In genomic region chr12:58267779-58268178, GRCm38 (mm10) we compare ENCODE assay signal across 8 mouse cellular contexts. TPM values are rescaled to one million over a fixed set of nuclear protein-coding genes. Genes with fewer than 3 reads are reported as not detected.
DNase-seq lines count a peak whose midpoint lies in the region; ATAC-seq and TF ChIP-seq lines count a peak whose summit lies in the region.

No protein-coding gene starts in this region.

- WGBS in lung, embryonic 16.5 days, result 33% methylated on average over 8 of the region's 8 CpGs
- 43% methylated on average over 8 of the region's 8 CpGs for WGBS in forebrain, postnatal 0 days
- WGBS in limb, embryonic 13.5 days, result 34% methylated on average over 8 of the region's 8 CpGs
- 39% methylated on average over 8 of the region's 8 CpGs for WGBS in stomach, embryonic 14.5 days

- peak overlapping the region; percentile 58 for H3K9ac ChIP-seq in lung, embryonic 16.5 days (ENCODE audit: low read length)
- peak overlapping the region; percentile 35 for H3K9ac ChIP-seq in forebrain, postnatal 0 days
- H3K9ac ChIP-seq in limb, embryonic 13.5 days, result peak overlapping the region; percentile 75
- H3K9ac ChIP-seq in stomach, embryonic 14.5 days (replicated peaks; ENCODE audit: low read depth, low read length), result no peak overlapping the region

- peak overlapping the region; percentile 45 for H3K4me3 ChIP-seq in lung, embryonic 16.5 days (ENCODE audit: low read length)
- peak overlapping the region; percentile 36 for H3K4me3 ChIP-seq in forebrain, postnatal 0 days (ENCODE audit: low read depth, low read length)
- H3K4me3 ChIP-seq in limb, embryonic 13.5 days, result peak overlapping the region; percentile 49
- peak overlapping the region; percentile 38 for H3K4me3 ChIP-seq in stomach, embryonic 14.5 days (ENCODE audit: low read depth, low read length)

- peak overlapping the region; percentile 51 for H3K4me2 ChIP-seq in lung, embryonic 16.5 days (ENCODE audit: low read depth, low read length)
- H3K4me2 ChIP-seq in forebrain, postnatal 0 days (ENCODE audit: low read depth), result peak overlapping the region; percentile 61
- H3K4me2 ChIP-seq in limb, embryonic 13.5 days (replicated peaks), result peak overlapping the region; percentile 76
- peak overlapping the region; percentile 57 for H3K4me2 ChIP-seq in stomach, embryonic 14.5 days (replicated peaks; ENCODE audit: low read depth, low read length)

- H3K27me3 ChIP-seq in lung, embryonic 16.5 days (ENCODE audit: control insufficient read depth, insufficient read depth, low read depth, low read length), result no peaks in the 10 kb centered on the region
- no peaks in the 10 kb centered on the region for H3K27me3 ChIP-seq in forebrain, postnatal 0 days (ENCODE audit: insufficient read depth, low read length)
- H3K27me3 ChIP-seq in limb, embryonic 13.5 days, result no peaks in the 10 kb centered on the region
- H3K27me3 ChIP-seq in stomach, embryonic 14.5 days (ENCODE audit: control insufficient read depth, insufficient read depth, low read length), result no peaks in the 10 kb centered on the region

- H3K27ac ChIP-seq in lung, embryonic 16.5 days (ENCODE audit: low read length), result peak overlapping the region; percentile 80
- H3K27ac ChIP-seq in forebrain, postnatal 0 days (ENCODE audit: low read depth, low read length), result no peak overlapping the region
- peak overlapping the region; percentile 97 for H3K27ac ChIP-seq in limb, embryonic 13.5 days
- peak overlapping the region; percentile 68; the same call in 1 of the 2 replicates for H3K27ac ChIP-seq in stomach, embryonic 14.5 days (ENCODE audit: low read length)

- no peak for TF ChIP-seq CTCF in forebrain, postnatal 0 days (IDR thresholded peaks at IDR 0.05; ENCODE audit: low read depth)

- H3K4me1 ChIP-seq in lung, embryonic 16.5 days (replicated peaks; ENCODE audit: control insufficient read depth, insufficient read depth, low read length), result peaks cover 4% of the 10 kb centered on the region; the same call in 1 of the 2 replicates
- H3K4me1 ChIP-seq in forebrain, postnatal 0 days (ENCODE audit: insufficient read depth), result peaks cover 9% of the 10 kb centered on the region; the same call in 1 of the 2 replicates
- peaks cover 34% of the 10 kb centered on the region for H3K4me1 ChIP-seq in limb, embryonic 13.5 days
- 0 out of 2 replicates have a peak, but pooled peaks cover 3% of the 10 kb centered on the region for H3K4me1 ChIP-seq in stomach, embryonic 14.5 days (ENCODE audit: control insufficient read depth, insufficient read depth, low read length)

- DNase-seq in lung, postnatal 4 days, result no peak
- no peak for DNase-seq in forebrain, postnatal 0 days
- no peak for DNase-seq in layer of hippocampus, adult 9-10 months (ENCODE audit: low spot score)
- DNase-seq in adrenal gland, adult 8-10 months, result no peak
- no peak for DNase-seq in spleen, postnatal 10 days (ENCODE audit: low spot score in 2 of 2)

- no peaks in the 10 kb centered on the region for H3K9me3 ChIP-seq in lung, embryonic 16.5 days (ENCODE audit: control insufficient read depth, low read length)
- no peaks in the 10 kb centered on the region for H3K9me3 ChIP-seq in forebrain, postnatal 0 days (ENCODE audit: low read length)
- no peaks in the 10 kb centered on the region for H3K9me3 ChIP-seq in limb, embryonic 13.5 days
- H3K9me3 ChIP-seq in stomach, embryonic 14.5 days (ENCODE audit: control insufficient read depth, low read depth, low read length), result no peaks in the 10 kb centered on the region

- H3K36me3 ChIP-seq in lung, embryonic 16.5 days (ENCODE audit: control insufficient read depth, insufficient read depth, low read length), result no peaks in the 10 kb centered on the region
- no peaks in the 10 kb centered on the region for H3K36me3 ChIP-seq in forebrain, postnatal 0 days (ENCODE audit: insufficient read depth)
- H3K36me3 ChIP-seq in limb, embryonic 13.5 days, result no peaks in the 10 kb centered on the region
- H3K36me3 ChIP-seq in stomach, embryonic 14.5 days (ENCODE audit: control insufficient read depth, insufficient read depth, low read length), result no peaks in the 10 kb centered on the region

- no peak for ATAC-seq in lung, embryonic 16.5 days (ENCODE audit: low read depth)
- ATAC-seq in forebrain, postnatal 0 days, result no peak
- ATAC-seq in limb, embryonic 13.5 days (ENCODE audit: low FRiP score, low read depth), result no peak
- no peak for ATAC-seq in stomach, embryonic 14.5 days (ENCODE audit: insufficient number of reproducible peaks, insufficient read depth, low FRiP score, low read depth)

RNA-seq across cellular contexts. Expression of gene Clec14a, which starts 1.3 kb away (rescaled TPM):
- 47.9 and 48.7 TPM in 2 replicates for polyA plus RNA-seq in lung, embryonic 16.5 days (2015; fragmentation: Nextera tagmentation; extraction: Ambion mirVana)
- 6.4 and 6.5 TPM in 2 replicates for total RNA-seq in forebrain, postnatal 0 days (2014; rRNA removed)
- 6.0 and 6.5 TPM in 2 replicates for polyA plus RNA-seq in forebrain, postnatal 0 days (2015; fragmentation: Nextera tagmentation; extraction: Ambion mirVana)
- polyA plus RNA-seq in limb, embryonic 13.5 days (2015; fragmentation: Nextera tagmentation; extraction: Ambion mirVana), result 15.0 and 15.4 TPM in 2 replicates
- polyA plus RNA-seq in stomach, embryonic 14.5 days (2014; fragmentation: Nextera tagmentation; extraction: Ambion mirVana), result 8.0 and 9.3 TPM in 2 replicates
- total RNA-seq in adrenal gland, adult 8-10 months (2022), result 10 to 100 TPM in 3 of 4 experiments, 1 to 10 TPM in 1; 9.4 to 15.3 (median 13.5) TPM

RNA-seq across cellular contexts. Expression of gene Sstr1, which starts 56.2 kb away (rescaled TPM):
- 0.19 and 0.24 TPM in 2 replicates for polyA plus RNA-seq in lung, embryonic 16.5 days (2015; fragmentation: Nextera tagmentation; extraction: Ambion mirVana)
- 32.3 and 37.6 TPM in 2 replicates for total RNA-seq in forebrain, postnatal 0 days (2014; rRNA removed)
- polyA plus RNA-seq in forebrain, postnatal 0 days (2015; fragmentation: Nextera tagmentation; extraction: Ambion mirVana), result 15.2 and 17.4 TPM in 2 replicates
- polyA plus RNA-seq in limb, embryonic 13.5 days (2015; fragmentation: Nextera tagmentation; extraction: Ambion mirVana), result 3.7 and 3.8 TPM in 2 replicates
- 1.5 TPM in 2 replicates for polyA plus RNA-seq in stomach, embryonic 14.5 days (2014; fragmentation: Nextera tagmentation; extraction: Ambion mirVana)
- total RNA-seq in adrenal gland, adult 8-10 months (2022), result under 1 TPM in 1 of 4 experiments, not detected in 3; 0.29 TPM
